9 mouse cellular contexts compared by ENCODE assay signal in genomic region chr14:67541271-67541711, GRCm38 (mm10).
DNase-seq lines count a peak whose midpoint lies in the region; ATAC-seq lines count a peak whose summit lies in the region.
"Had no signal": no experiment of that assay in that cellular context is flagged by ENCODE, and none has a peak within 500 bp of the region (broad histone marks: within the 10 kb centered on the region; RNA-seq: fewer than 3 reads in every experiment).

No protein-coding gene starts in this region.

- no peak overlapping the region for H3K9ac ChIP-seq in embryonic facial prominence, embryonic 13.5 days
- no peak overlapping the region for H3K9ac ChIP-seq in midbrain, embryonic 12.5 days (replicated peaks)
- H3K9ac ChIP-seq: stomach, embryonic 15.5 days had no signal

- peak; percentile 11 to 14 for DNase-seq in frontal cortex, postnatal 10 days (ENCODE audit: low spot score in 2 of 2)
- peak; percentile 36 for DNase-seq in hindbrain, embryonic 10.5 days (ENCODE audit: low spot score)
- DNase-seq in MN1 (ENCODE audit: low spot score), result no peak
- DNase-seq in Muller cell, postnatal 12 days (ENCODE audit: inconsistent ontology term), result no peak
- no peak for DNase-seq in lung, postnatal 10 days

- H3K4me1 ChIP-seq in embryonic facial prominence, embryonic 13.5 days, result peaks cover 39% of the 10 kb centered on the region
- peaks cover 30% of the 10 kb centered on the region for H3K4me1 ChIP-seq in hindbrain, embryonic 10.5 days (replicated peaks)
- peaks cover 19% of the 10 kb centered on the region for H3K4me1 ChIP-seq in midbrain, embryonic 12.5 days
- H3K4me1 ChIP-seq: stomach, embryonic 15.5 days had no signal

- H3K4me2 ChIP-seq in embryonic facial prominence, embryonic 13.5 days, result peak overlapping the region; percentile 26; the same call in 1 of the 2 replicates
- H3K4me2 ChIP-seq in midbrain, embryonic 12.5 days (replicated peaks), result no peak overlapping the region
- H3K4me2 ChIP-seq: stomach, embryonic 15.5 days had no signal

- H3K9me3 ChIP-seq in embryonic facial prominence, embryonic 13.5 days, result peaks cover 12% of the 10 kb centered on the region
- peaks cover 15% of the 10 kb centered on the region for H3K9me3 ChIP-seq in hindbrain, embryonic 10.5 days
- H3K9me3 ChIP-seq in midbrain, embryonic 12.5 days, result peaks cover 13% of the 10 kb centered on the region; the same call in 1 of the 2 replicates

- H3K27me3 ChIP-seq in embryonic facial prominence, embryonic 13.5 days, result no peaks in the 10 kb centered on the region
- H3K27me3 ChIP-seq in hindbrain, embryonic 10.5 days (ENCODE audit: insufficient read depth, poor library complexity, severe bottlenecking), result peaks cover 11% of the 10 kb centered on the region; the same call in 1 of the 2 replicates
- no peaks in the 10 kb centered on the region for H3K27me3 ChIP-seq in midbrain, embryonic 12.5 days
- H3K27me3 ChIP-seq: stomach, embryonic 15.5 days had no signal

- ATAC-seq in frontal cortex, adult (ENCODE audit: low TSS enrichment), result no peak
- ATAC-seq in embryonic facial prominence, embryonic 13.5 days (ENCODE audit: insufficient number of reproducible peaks, insufficient read depth, low FRiP score, low TSS enrichment, low read depth), result peak; percentile 79
- ATAC-seq in midbrain, embryonic 12.5 days (ENCODE audit: low FRiP score, low read depth), result peak; percentile 86

- H3K27ac ChIP-seq in embryonic facial prominence, embryonic 13.5 days, result peak overlapping the region; percentile 76
- peak overlapping the region; percentile 81 for H3K27ac ChIP-seq in hindbrain, embryonic 10.5 days
- H3K27ac ChIP-seq in midbrain, embryonic 12.5 days (replicated peaks), result peak overlapping the region; percentile 69
- H3K27ac ChIP-seq: stomach, embryonic 15.5 days had no signal

- 13% methylated on average over 4 of the region's 4 CpGs for WGBS in embryonic facial prominence, embryonic 13.5 days
- 38% methylated on average over 4 of the region's 4 CpGs for WGBS in hindbrain, embryonic 10.5 days
- WGBS in midbrain, embryonic 12.5 days, result 21% methylated on average over 4 of the region's 4 CpGs

- H3K36me3 ChIP-seq in embryonic facial prominence, embryonic 13.5 days, result no peaks in the 10 kb centered on the region
- H3K36me3 ChIP-seq in hindbrain, embryonic 10.5 days, result no peaks in the 10 kb centered on the region
- no peaks in the 10 kb centered on the region for H3K36me3 ChIP-seq in midbrain, embryonic 12.5 days
- H3K36me3 ChIP-seq: stomach, embryonic 15.5 days had no signal

- no peak overlapping the region for H3K4me3 ChIP-seq in embryonic facial prominence, embryonic 13.5 days
- H3K4me3 ChIP-seq in hindbrain, embryonic 10.5 days, result no peak overlapping the region
- H3K4me3 ChIP-seq in midbrain, embryonic 12.5 days, result no peak overlapping the region
- H3K4me3 ChIP-seq: stomach, embryonic 15.5 days had no signal

Comparison
In these comparisons a context has a peak if more than half of its experiments do, and no peak if none do; other contexts are left out.
1. DNase-seq: peak in frontal cortex, postnatal 10 days (2 of 2) and hindbrain, embryonic 10.5 days (single experiment); none in MN1 (single experiment), Muller cell, postnatal 12 days (single experiment) and lung, postnatal 10 days (single experiment).
2. Peak in every context shown above with its lines, with median percentiles within 50 percentile points of each other: H3K27ac ChIP-seq.